Mouse (Mus musculus) testis, adult 2 months (tissue): Measurements from ENCODE around the gene Tmem98. TPM values are rescaled to one million over a fixed set of nuclear protein-coding genes. Genes with fewer than 3 reads are reported as not detected.

Experiments
- H3K27ac ChIP-seq: fragments of 200-500 bp; 2 replicates; pipeline ENCODE4 v1.5.1; 2012; ENCODE audit warnings: low read depth, low read length; ENCODE audit not compliant: control insufficient read depth, insufficient read depth
- H3K27me3 ChIP-seq: fragments of 200-500 bp; 2 replicates; pipeline ENCODE4 v1.6.1; 2012; ENCODE audit warnings: mild to moderate bottlenecking, low read length, moderate library complexity; ENCODE audit not compliant: control insufficient read depth, insufficient read depth
- H3K36me3 ChIP-seq: fragments of 200-500 bp; 2 replicates; pipeline ENCODE4 v1.6.1; 2012; ENCODE audit warnings: mild to moderate bottlenecking, low read length; ENCODE audit not compliant: control insufficient read depth, insufficient read depth
- H3K4me1 ChIP-seq: fragments of 200-500 bp; 2 replicates; pipeline ENCODE4 v1.6.1; 2012; ENCODE audit warnings: low read length; ENCODE audit not compliant: control insufficient read depth, insufficient read depth
- H3K4me3 ChIP-seq: fragments of 200-500 bp; 2 replicates; pipeline ENCODE4 v1.5.1; 2012; ENCODE audit warnings: low read depth, mild to moderate bottlenecking, low read length, moderate library complexity, mixed read lengths; ENCODE audit not compliant: control insufficient read depth
- CTCF ChIP-seq: fragments of 200-500 bp; IDR thresholded peaks from 2 replicates; pipeline ENCODE4 v1.5.1; 2012; ENCODE audit warnings: low read depth, mild to moderate bottlenecking, inconsistent platforms, low read length, moderate library complexity; ENCODE audit not compliant: control insufficient read depth, insufficient read depth, insufficient replicate concordance
- POLR2A ChIP-seq: fragments of 200-500 bp; IDR thresholded peaks from 2 replicates; pipeline ENCODE4 v1.6.1; 2012; ENCODE audit warnings: low read depth, mild to moderate bottlenecking, inconsistent platforms, low read length, moderate library complexity; ENCODE audit not compliant: control insufficient read depth
- polyA plus RNA-seq: library from polyadenylated mRNA; depleted of rRNA; stranded (reverse); fragments of >200 nt; gene quantifications from 2 replicates; pipeline ENCODE4 v1.2.3, GENCODE M21; 2012; rRNA removed

Gene Tmem98
- polyA plus RNA-seq, result 4.3 and 4.5 TPM in 2 replicates

GRCm38 (mm10) chr11:80809993-80810821, at the start of gene Tmem98:
Tmem98 (plus strand) TSS chr11:80810175.
- H3K27ac ChIP-seq, result no peak within 1 kb of the TSS
- TF ChIP-seq CTCF (no peak), POLR2A (no peak)
- peaks cover 9% of the 10 kb centered on the region for H3K4me1 ChIP-seq
- H3K27me3 ChIP-seq, result no peaks in the 10 kb centered on the region
- peak within 1 kb of the TSS; percentile 60 for H3K4me3 ChIP-seq
- no peaks in the 10 kb centered on the region for H3K36me3 ChIP-seq

GRCm38 (mm10) chr11:80761285-80761974, 48.5 kb upstream of the Tmem98 start:
- Histone ChIP-seq H3K4me3 (no peak overlapping the region), H3K27ac (no peak overlapping the region), H3K4me1 (no peaks in the 10 kb centered on the region), H3K36me3 (no peaks in the 10 kb centered on the region), H3K27me3 (no peaks in the 10 kb centered on the region)
- TF ChIP-seq CTCF (no peak), POLR2A (no peak)

GRCm38 (mm10) chr11:80762066-80762465, 47.9 kb upstream of the Tmem98 start:
- no peak for TF ChIP-seq CTCF
- no peak for TF ChIP-seq POLR2A
- no peaks in the 10 kb centered on the region for H3K36me3 ChIP-seq
- H3K4me1 ChIP-seq, result 0 out of 2 replicates have a peak, but pooled peaks cover under 1% of the 10 kb centered on the region
- H3K4me3 ChIP-seq, result no peak overlapping the region
- H3K27ac ChIP-seq, result no peak overlapping the region
- no peaks in the 10 kb centered on the region for H3K27me3 ChIP-seq

- TF ChIP-seq POLR2A (no peak), CTCF (no peak)
- H3K4me3 ChIP-seq, result no peak overlapping the region
- H3K27ac ChIP-seq, result 0 out of 2 replicates have a peak overlapping the region, but pooled peaks have one; percentile 14
- H3K27me3 ChIP-seq, result no peaks in the 10 kb centered on the region
- H3K4me1 ChIP-seq, result 0 out of 2 replicates have a peak, but pooled peaks cover 2% of the 10 kb centered on the region
- no peaks in the 10 kb centered on the region for H3K36me3 ChIP-seq
Observed at GRCm38 (mm10) chr11:80766068-80766467, 43.9 kb upstream of the Tmem98 start.

GRCm38 (mm10) chr11:80766472-80767319, 43.3 kb upstream of the Tmem98 start:
- H3K4me3 ChIP-seq, result no peak overlapping the region
- H3K27me3 ChIP-seq, result no peaks in the 10 kb centered on the region
- no peak for TF ChIP-seq POLR2A
- TF ChIP-seq CTCF, result no peak
- H3K27ac ChIP-seq, result peak overlapping the region; percentile 42; the same call in 1 of the 2 replicates
- H3K4me1 ChIP-seq, result peaks cover 3% of the 10 kb centered on the region; the same call in 1 of the 2 replicates
- no peaks in the 10 kb centered on the region for H3K36me3 ChIP-seq

- Histone ChIP-seq H3K27me3 (no peaks in the 10 kb centered on the region), H3K4me3 (no peak overlapping the region), H3K36me3 (no peaks in the 10 kb centered on the region), H3K4me1 (peaks cover 3% of the 10 kb centered on the region; the same call in 1 of the 2 replicates), H3K27ac (peak overlapping the region; percentile 42; the same call in 1 of the 2 replicates)
- TF ChIP-seq CTCF (no peak), POLR2A (no peak)
Observed at GRCm38 (mm10) chr11:80767320-80767617, 42.7 kb upstream of the Tmem98 start.

- no peak overlapping the region for H3K4me3 ChIP-seq
- H3K4me1 ChIP-seq, result peaks cover 3% of the 10 kb centered on the region; the same call in 1 of the 2 replicates
- peak overlapping the region; percentile 70 for H3K27ac ChIP-seq
- no peaks in the 10 kb centered on the region for H3K36me3 ChIP-seq
- H3K27me3 ChIP-seq, result no peaks in the 10 kb centered on the region
- TF ChIP-seq CTCF (no peak), POLR2A (no peak)
Observed at GRCm38 (mm10) chr11:80771186-80771585, 38.8 kb upstream of the Tmem98 start.
